Mouse (Mus musculus): ENCODE measurements around the gene Aim2.

Aim2 gene

GRCm38 (mm10) chr1:173366701-173367355 is 16.1 kb downstream of the Aim2 start:
- TF ChIP-seq GATA4 (IDR thresholded peaks at IDR 0.05; ENCODE audit: insufficient replicate concordance, low read length) = no peak

DNA sequence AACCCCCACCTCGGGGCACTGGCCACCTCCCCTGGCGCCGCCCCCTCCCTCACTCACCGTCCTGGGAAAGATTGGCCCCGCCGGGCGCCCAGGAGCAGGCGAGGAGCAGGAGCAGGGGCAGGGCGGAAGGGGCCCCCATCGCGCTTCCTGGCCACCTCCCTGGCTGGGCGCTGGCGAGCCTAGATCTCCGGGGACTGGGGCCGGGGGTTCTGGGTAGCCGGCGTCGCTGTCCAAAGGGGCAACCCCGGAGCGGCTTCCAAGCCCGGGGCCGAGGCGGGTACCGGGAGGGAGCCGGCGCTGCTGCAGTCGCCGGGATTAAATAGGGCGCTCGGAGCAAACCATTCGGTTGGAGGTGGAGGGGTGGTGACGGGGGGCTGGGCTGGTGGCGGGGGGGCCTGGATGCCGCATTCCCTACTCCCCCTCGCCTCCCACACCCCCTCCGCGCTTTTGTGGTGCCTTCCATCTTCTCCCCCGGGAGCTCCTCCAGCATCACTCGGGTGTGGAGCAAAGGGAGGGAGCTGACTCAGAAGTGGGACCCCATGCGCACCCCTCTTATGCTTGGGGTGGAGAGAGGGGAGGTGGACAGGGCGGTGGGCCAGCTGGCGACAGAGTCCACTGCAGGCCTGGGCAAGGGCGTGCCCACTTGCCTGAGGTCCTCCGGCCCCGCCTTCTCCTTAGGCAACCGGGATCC is 16.8 kb downstream of the Aim2 start, which contains the start of gene Cadm3:
Cadm3 (minus strand) TSS at position 340 of the 691 bp plus-strand sequence.
- TF ChIP-seq GATA4 (IDR thresholded peaks at IDR 0.05; ENCODE audit: insufficient replicate concordance, low read length) = no peak

DNA sequence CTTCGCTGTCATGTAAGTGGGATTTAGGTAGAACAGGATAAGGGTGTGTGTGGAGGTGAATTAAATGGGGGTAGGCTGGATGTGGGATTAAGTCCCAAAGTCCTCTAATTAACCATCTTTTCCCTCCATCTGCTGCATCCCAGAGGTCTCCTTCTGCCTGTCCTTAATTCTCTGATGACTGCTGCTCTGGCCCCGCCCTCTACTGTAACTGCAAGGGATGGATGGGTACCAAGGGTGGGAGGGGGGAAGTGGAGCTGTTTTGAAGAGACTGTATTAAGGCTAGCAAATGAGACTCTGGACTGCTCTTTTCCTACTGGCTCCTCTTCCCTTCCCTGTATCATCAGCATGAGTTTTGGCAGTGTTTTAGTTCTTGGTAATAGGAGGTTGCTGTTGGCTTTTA is 18.9 kb downstream of the Aim2 start:
- no peak for TF ChIP-seq GATA4 (IDR thresholded peaks at IDR 0.05; ENCODE audit: insufficient replicate concordance, low read length)

DNA sequence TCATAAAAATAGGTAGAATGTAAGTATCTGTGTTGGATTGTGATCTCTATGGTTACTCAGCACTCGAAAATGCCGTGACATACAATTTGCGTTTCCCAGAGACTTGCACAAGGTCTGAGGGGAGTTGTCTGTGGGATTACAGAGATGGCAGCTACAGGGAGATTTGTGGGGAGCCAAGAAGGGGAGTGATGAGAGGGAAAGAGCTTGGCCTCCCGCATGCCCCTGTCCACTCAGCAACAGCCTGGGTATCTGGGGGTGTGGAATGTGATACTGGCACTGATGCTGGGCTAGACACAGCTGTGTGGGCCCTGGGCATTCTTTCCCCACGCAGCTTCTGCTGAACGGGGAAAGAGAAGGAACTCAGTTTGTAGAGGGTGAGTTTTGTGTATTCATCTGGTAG is 19.8 kb downstream of the Aim2 start:
- no peak for TF ChIP-seq GATA4 (IDR thresholded peaks at IDR 0.05; ENCODE audit: insufficient replicate concordance, low read length)

DNA sequence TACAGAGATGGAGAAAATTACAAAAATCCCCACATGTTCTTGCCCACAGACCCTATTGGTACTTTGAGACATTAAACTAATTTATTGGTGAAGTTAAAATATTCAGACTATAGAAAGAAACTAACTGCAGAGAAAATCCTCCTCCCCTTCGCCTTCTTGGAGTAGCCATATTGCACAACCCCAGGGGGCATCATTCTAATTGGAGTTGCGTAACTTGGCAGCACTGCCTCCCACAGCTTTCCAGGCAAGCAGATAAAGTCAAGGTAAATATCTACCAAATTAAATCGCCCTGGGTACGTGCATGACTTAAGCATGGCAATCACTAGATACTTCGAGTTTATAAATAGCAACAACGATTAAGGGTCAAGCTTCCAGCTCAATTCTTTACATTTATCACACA is 20.9 kb downstream of the Aim2 start:
- TF ChIP-seq GATA4 (IDR thresholded peaks at IDR 0.05; ENCODE audit: insufficient replicate concordance, low read length) = no peak

GRCm38 (mm10) chr1:173374020-173374419 is 23.3 kb downstream of the Aim2 start:
- TF ChIP-seq GATA4 (IDR thresholded peaks at IDR 0.05; ENCODE audit: insufficient replicate concordance, low read length) = no peak

DNA sequence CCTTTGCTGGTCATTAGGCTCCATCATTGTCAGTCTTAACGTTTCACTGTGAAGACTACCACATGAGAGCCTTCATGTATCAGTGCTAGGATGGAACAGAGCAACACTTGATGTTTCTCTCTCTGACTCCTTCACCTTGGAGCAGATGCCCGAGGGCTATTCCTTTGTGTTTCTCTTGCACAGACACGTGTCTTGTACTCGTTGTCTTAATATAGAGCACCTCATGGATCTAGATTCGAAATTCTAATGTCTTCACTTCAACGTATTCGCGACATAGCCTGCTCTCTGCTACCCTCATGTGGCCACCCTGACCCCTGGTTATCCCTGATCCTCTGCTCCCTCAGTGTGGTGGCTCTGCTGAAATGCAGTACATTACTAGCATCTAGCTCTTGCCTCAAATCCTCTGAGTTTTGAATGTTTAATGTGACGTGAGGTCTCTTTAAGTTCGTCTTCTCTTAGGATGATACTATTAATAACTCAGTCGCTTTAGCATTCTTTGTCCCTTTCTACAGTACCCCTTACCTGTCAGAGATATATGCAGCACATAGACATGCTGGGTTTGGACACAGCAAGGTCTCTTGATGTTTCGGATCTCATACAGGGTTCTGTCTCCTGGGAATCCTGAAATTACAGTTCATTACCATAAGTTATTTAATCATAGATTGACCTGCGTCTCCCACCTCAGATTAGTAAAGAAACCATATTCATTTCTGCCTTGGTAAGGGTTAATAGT is 26.9 kb downstream of the Aim2 start:
- no peak for TF ChIP-seq GATA4 (IDR thresholded peaks at IDR 0.05; ENCODE audit: insufficient replicate concordance, low read length)

- TF ChIP-seq GATA4 (IDR thresholded peaks at IDR 0.05; ENCODE audit: insufficient replicate concordance, low read length) = no peak
Observed at GRCm38 (mm10) chr1:173381436-173381835, 30.8 kb downstream of the Aim2 start.

DNA sequence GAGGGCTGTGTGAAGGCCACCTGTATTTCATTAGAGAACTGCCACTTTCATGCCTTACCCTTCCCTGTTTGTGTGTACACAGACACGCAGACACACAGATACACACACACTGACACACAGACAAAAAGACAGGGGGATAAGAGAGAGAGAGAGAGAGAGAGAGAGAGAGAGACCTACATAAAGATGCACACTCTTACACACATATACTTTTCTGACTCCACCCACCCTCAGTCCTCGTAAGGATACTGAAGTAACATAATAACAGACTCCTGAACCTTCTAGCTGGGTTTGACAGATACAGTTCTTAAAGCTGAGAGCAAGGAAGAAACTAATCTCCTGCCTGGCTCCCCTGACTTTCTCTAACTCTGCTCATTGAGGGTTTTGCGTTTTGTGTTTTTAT is 38.8 kb downstream of the Aim2 start:
- TF ChIP-seq GATA4 (IDR thresholded peaks at IDR 0.05; ENCODE audit: insufficient replicate concordance, low read length) = no peak

GRCm38 (mm10) chr1:173389901-173390401 is 39.3 kb downstream of the Aim2 start:
- TF ChIP-seq GATA4 (IDR thresholded peaks at IDR 0.05; ENCODE audit: insufficient replicate concordance, low read length) = no peak

- TF ChIP-seq GATA4 (IDR thresholded peaks at IDR 0.05; ENCODE audit: insufficient replicate concordance, low read length) = no peak
Observed at GRCm38 (mm10) chr1:173391754-173392153, 41.1 kb downstream of the Aim2 start.

DNA sequence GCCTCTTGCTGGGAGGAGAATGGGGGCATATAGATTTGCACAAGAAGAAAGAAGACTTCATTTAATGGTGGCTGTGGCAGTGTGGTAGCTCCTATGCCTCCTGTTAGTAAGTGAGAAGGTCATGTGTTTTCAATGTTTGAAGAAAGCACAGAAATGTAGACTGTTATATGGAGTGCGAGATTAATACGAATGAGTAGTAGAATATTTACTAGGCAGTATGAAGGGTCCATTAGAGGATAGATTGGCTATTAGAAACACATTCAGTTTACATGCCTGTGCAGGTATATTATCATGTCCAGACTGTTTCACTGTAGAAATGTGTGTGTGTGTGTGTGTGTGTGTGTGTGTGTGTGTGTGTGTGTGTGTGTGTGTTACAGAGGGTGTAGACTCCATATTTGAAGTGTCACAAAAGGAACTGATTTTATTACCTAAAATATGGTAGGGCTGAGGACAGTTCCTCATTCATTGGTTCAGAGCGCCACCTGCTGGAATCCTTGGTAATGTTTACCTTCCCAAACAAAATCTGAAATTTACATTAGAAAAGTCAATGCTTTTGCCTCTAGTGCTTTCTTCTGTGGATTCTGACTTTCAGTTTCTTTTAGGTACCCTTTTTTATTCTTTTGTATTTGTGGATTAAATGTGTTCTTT is 47.8 kb downstream of the Aim2 start:
- no peak for TF ChIP-seq GATA4 (IDR thresholded peaks at IDR 0.05; ENCODE audit: insufficient replicate concordance, low read length)

GRCm38 (mm10) chr1:173404696-173405309 is 54.1 kb downstream of the Aim2 start:
- TF ChIP-seq GATA4 (IDR thresholded peaks at IDR 0.05; ENCODE audit: insufficient replicate concordance, low read length) = no peak

- no peak for TF ChIP-seq GATA4 (IDR thresholded peaks at IDR 0.05; ENCODE audit: insufficient replicate concordance, low read length)
Observed at GRCm38 (mm10) chr1:173409066-173409465, 58.4 kb downstream of the Aim2 start.

GRCm38 (mm10) chr1:173411863-173412262 is 61.2 kb downstream of the Aim2 start:
- TF ChIP-seq GATA4 (IDR thresholded peaks at IDR 0.05; ENCODE audit: insufficient replicate concordance, low read length) = no peak
